Mouse (Mus musculus): Measurements from ENCODE around the gene Snapc4.

DNA sequence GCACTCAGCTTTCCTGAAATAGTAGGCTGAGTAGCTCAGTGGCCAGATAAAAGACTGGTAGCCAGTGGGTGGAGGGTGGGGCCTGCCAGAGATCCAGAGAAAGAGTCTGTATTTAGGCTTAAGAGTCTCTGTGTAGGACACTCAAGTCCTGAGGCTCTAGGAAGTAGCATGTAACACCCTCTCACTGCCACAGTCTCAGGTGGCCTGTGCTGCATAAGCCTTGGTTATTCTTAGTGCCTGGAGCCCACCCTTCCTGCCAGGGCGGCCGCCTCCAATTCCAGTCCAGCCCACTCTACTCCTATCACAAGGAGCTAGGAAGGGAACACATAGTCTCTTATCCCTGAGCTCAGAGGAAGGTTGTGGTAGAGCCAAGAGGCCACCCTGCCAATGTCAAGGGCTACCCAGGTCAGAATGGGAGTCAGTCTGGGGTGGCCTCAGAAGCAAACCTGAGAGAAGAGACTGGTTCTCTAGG lies 38.9 kb downstream of the Snapc4 start:
- TF ChIP-seq GATA1 (IDR thresholded peaks at IDR 0.05; ENCODE audit: borderline replicate concordance, low read length) (no peak), FLI1 (IDR thresholded peaks at IDR 0.05; ENCODE audit: low read length) (no peak)

Data from megakaryocyte, embryonic 14.5 days (primary cell).